Mouse (Mus musculus) brown adipose tissue, adult 24 weeks (tissue): ENCODE measurements around the gene Adcy5. TPM values are rescaled to one million over a fixed set of nuclear protein-coding genes. Genes with fewer than 3 reads are reported as not detected.

Experiments used
- H3K27ac ChIP-seq: fragments of 200-500 bp; replicated peaks from 2 replicates; pipeline ENCODE4 v1.5.1; 2012; ENCODE audit warnings: low read depth, mild to moderate bottlenecking, low read length
- H3K4me1 ChIP-seq: fragments of 200-500 bp; 2 replicates; pipeline ENCODE4 v1.6.1; 2012; ENCODE audit warnings: low read length, mixed read lengths; ENCODE audit not compliant: control insufficient read depth, insufficient read depth, insufficient read length
- H3K4me3 ChIP-seq: fragments of 200-500 bp; 2 replicates; pipeline ENCODE4 v1.5.1; 2012; ENCODE audit warnings: low read depth, mild to moderate bottlenecking, low read length, moderate library complexity; ENCODE audit not compliant: insufficient read depth
- polyA plus RNA-seq: library from polyadenylated mRNA; stranded (reverse); fragments of >200 nt; gene quantifications from 2 replicates; pipeline ENCODE4 v1.2.4, GENCODE M21; 2012; ENCODE audit not compliant: missing spikeins, insufficient read depth, insufficient read length

The Adcy5 gene
- polyA plus RNA-seq, 1 experiment, result 1.9 TPM

DNA sequence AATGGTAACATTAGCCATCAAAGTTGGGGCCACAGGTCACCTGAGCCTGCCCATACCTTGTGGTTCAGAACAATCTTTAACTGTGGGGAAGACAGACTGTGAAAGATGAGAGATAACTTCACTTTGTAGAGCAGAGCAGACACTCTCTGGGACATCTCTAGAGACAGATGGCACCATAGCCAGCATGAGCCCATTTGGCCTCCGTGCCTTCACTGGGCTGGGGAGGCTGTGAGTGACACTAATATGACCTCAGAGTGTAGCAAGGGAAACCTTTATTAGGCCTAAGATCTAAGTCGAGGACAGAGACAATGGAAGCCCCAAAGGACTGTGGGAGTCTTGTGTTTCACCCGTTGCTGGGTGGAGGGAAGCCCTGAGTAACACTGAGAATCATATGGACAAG, 92.7 kb downstream of the Adcy5 start:
- Histone ChIP-seq H3K4me3 (no peak overlapping the region), H3K4me1 (no peaks in the 10 kb centered on the region)

GRCm38 (mm10) chr16:35248825-35249224, 94.1 kb downstream of the Adcy5 start:
- H3K4me3 ChIP-seq, result no peak overlapping the region
- no peak overlapping the region for H3K27ac ChIP-seq
- no peaks in the 10 kb centered on the region for H3K4me1 ChIP-seq

More for the DNA sequence above, 92.7 kb downstream of the Adcy5 start:
- H3K27ac ChIP-seq, result no peak overlapping the region

DNA sequence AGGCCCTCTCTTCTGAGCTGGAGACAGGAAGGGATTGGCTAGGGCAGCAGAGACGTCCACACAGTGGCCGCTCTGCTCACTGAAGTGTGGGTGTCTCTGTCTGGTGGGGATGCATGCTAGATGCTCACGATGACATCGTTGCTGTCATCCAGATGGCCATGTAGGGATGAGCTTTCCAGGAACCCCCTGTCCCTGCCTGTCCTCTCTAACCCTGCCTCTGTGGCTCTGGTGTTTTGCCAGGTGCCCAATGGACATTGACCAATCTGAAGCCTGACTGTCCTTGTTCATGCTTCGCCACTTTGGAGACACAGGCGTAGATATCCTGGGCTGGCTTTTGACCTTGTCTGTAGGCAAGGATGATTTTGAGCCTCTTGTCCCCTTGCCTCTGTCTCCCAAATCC, 95.1 kb downstream of the Adcy5 start:
- H3K4me1 ChIP-seq, result no peaks in the 10 kb centered on the region
- no peak overlapping the region for H3K4me3 ChIP-seq
- H3K27ac ChIP-seq, result no peak overlapping the region

DNA sequence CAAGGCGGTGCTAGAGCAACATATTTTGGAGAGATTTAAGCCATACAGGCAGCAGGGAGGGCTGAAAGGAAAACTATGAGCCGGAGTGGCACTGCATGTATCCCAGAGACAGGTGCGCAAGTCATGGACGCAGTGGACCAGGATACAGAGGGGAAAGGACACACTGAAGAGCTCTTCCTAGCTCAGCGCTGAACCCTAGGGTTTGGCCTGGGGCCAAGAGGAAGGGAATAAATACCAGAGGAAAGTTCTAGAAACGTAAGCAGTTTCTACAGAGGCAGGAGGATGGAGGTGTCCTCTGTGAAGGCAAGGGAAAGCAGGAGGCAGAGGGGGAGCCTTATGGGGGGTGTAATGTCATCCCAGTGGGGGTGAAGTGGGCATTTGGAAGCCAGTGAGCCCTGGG, 97.0 kb downstream of the Adcy5 start:
- Histone ChIP-seq H3K4me3 (no peak overlapping the region), H3K4me1 (no peaks in the 10 kb centered on the region), H3K27ac (no peak overlapping the region)

DNA sequence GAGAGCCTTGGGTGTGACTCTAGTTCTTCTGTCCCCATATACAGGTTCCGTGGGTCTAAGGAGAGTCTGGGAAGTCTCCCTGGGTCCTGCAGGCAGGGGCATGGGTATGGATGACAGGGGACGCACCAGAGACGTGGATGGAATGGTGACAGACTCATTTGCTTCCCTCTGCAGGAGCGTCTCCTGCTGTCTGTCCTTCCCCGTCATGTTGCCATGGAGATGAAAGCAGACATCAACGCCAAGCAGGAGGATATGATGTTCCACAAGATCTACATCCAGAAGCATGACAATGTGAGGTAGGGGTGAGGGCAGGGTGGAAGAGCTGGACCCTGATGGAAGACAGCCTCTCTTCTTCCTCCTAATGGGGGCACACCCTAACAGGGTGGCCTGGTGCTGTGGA, 98.3 kb downstream of the Adcy5 start:
- Histone ChIP-seq H3K27ac (no peak overlapping the region), H3K4me1 (no peaks in the 10 kb centered on the region), H3K4me3 (no peak overlapping the region)

- no peak overlapping the region for H3K4me3 ChIP-seq
- no peak overlapping the region for H3K27ac ChIP-seq
- no peaks in the 10 kb centered on the region for H3K4me1 ChIP-seq
Observed at GRCm38 (mm10) chr16:35255981-35256380, 101.3 kb downstream of the Adcy5 start.

DNA sequence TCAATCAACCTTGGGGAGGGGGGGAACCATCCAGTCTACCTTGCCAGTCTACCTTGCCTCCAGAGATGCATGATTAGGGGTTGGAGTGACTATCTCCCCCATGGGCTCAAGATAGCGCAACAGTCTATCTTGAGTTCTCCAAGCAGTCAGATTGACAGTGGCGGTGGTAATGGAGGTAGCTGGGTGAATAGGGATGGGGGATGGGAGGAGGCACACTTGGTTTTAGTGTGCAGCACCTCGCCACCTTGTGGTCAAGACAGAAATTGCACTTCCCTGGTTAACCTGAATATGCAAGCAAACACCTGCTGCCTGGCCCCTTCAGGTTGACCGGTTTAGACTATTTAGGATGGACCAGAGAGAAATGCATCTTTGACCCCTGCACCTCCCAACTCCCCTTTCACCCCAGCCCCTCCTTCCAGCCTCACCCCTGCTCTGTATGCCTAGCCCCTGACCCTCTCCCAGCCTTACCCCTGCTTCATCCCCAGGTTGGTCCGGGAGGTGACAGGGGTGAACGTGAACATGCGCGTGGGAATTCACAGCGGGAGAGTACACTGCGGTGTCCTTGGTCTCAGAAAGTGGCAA, 115.8 kb downstream of the Adcy5 start:
- H3K4me3 ChIP-seq, result no peak overlapping the region
- H3K27ac ChIP-seq, result no peak overlapping the region
- H3K4me1 ChIP-seq, result no peaks in the 10 kb centered on the region

- H3K4me3 ChIP-seq, result no peak overlapping the region
- no peak overlapping the region for H3K27ac ChIP-seq
- H3K4me1 ChIP-seq, result no peaks in the 10 kb centered on the region
Observed at GRCm38 (mm10) chr16:35270945-35271344, 116.3 kb downstream of the Adcy5 start.

DNA sequence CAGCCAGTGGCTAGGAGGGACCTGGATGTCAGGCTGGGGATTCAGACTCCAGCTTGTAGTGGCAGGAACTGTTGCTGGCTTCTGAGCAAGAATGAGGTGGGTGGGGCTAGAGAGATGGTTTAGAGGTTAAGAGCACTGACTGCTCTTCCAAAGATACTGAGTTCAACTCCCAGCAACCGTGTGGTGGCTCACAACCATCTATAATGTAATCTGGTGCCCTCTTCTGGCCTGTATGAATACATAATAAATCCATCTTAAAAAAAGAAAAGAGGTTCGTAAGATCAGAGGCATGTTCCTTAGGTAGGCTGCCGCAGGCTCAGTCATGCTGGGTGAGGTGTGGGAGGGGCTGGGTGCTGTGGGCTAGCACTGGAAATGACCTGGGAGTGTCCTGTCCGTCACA, 116.9 kb downstream of the Adcy5 start:
- no peak overlapping the region for H3K27ac ChIP-seq
- no peaks in the 10 kb centered on the region for H3K4me1 ChIP-seq
- H3K4me3 ChIP-seq, result no peak overlapping the region

- Histone ChIP-seq H3K27ac (no peak overlapping the region), H3K4me3 (no peak overlapping the region), H3K4me1 (no peaks in the 10 kb centered on the region)
Observed at GRCm38 (mm10) chr16:35272417-35272816, 117.7 kb downstream of the Adcy5 start.

- H3K4me1 ChIP-seq, result no peaks in the 10 kb centered on the region
Observed at GRCm38 (mm10) chr16:35278166-35278565, 123.5 kb downstream of the Adcy5 start.

DNA sequence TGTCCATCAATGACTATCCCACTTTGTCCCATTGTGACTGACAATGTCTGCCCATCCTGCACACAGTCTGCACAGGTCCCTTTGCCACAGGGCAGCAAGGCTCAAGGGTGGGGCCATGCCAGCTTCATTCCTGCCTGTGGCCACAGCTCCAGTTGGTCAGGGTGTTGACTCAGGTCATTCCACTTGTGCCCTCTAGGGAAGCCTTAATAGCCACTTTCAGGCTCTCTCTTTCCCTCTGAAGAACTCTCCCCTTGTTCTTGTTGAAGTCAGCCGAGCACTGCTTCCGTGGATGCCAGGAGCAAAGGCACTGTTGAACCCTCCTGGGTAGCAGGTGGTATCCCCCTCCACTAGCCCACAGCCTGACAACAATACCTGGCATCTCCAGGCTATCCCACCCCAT, 127.8 kb downstream of the Adcy5 start:
- no peak overlapping the region for H3K4me3 ChIP-seq
- no peak overlapping the region for H3K27ac ChIP-seq
- no peaks in the 10 kb centered on the region for H3K4me1 ChIP-seq

More at GRCm38 (mm10) chr16:35278166-35278565, 123.5 kb downstream of the Adcy5 start:
- Histone ChIP-seq H3K4me3 (no peak overlapping the region), H3K27ac (no peak overlapping the region)

- no peaks in the 10 kb centered on the region for H3K4me1 ChIP-seq
- H3K27ac ChIP-seq, result no peak overlapping the region
- H3K4me3 ChIP-seq, result no peak overlapping the region
Observed at GRCm38 (mm10) chr16:35285821-35286220, 131.1 kb downstream of the Adcy5 start.

GRCm38 (mm10) chr16:35287244-35287643, 132.6 kb downstream of the Adcy5 start:
- Histone ChIP-seq H3K27ac (no peak overlapping the region), H3K4me1 (no peaks in the 10 kb centered on the region), H3K4me3 (no peak overlapping the region)

- Histone ChIP-seq H3K4me1 (no peaks in the 10 kb centered on the region), H3K27ac (no peak overlapping the region), H3K4me3 (no peak overlapping the region)
Observed at GRCm38 (mm10) chr16:35297786-35298185, 143.1 kb downstream of the Adcy5 start.

DNA sequence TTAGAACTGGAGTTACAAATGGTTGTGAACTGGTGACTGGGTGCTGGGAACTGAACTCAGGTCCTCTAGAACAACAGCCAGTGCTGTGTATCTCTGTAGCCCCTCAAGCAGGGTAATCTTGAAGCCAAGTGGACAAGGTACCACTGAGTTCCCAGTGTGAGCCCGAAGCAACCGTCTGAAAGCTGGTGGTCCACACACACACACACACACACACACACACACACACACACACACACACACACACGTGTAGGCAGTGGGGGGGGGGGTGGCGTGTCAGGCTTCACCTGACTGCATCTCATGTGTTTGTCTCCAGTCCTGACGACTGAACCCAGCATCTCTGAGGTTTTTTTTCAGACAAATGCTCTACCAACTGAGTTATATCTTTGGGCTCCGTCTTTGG, 145.5 kb downstream of the Adcy5 start:
- Histone ChIP-seq H3K4me1 (no peaks in the 10 kb centered on the region), H3K4me3 (no peak overlapping the region), H3K27ac (no peak overlapping the region)
